Mouse (Mus musculus): ENCODE measurements around the gene Epha6. TPM values are rescaled to one million over a fixed set of nuclear protein-coding genes. Genes with fewer than 3 reads are reported as not detected.

The Epha6 gene
- polyA plus RNA-seq, 1 experiment from 2014 or later, result 0.16 TPM

GRCm38 (mm10) chr16:60584695-60585094 lies 20.6 kb downstream of the Epha6 start:
- no peaks in the 10 kb centered on the region for H3K4me1 ChIP-seq (replicated peaks; ENCODE audit: control insufficient read depth, insufficient read depth, low read length)
- no peak overlapping the region for H3K27ac ChIP-seq (ENCODE audit: low read depth, low read length)
- no peak overlapping the region for H3K4me2 ChIP-seq (replicated peaks; ENCODE audit: low read depth)
- H3K36me3 ChIP-seq (ENCODE audit: control insufficient read depth, insufficient read depth), result no peaks in the 10 kb centered on the region
- TF ChIP-seq CTCF (IDR thresholded peaks at IDR 0.05; ENCODE audit: low read depth), result no peak
- ATAC-seq, result no peak
- H3K9me3 ChIP-seq (ENCODE audit: control insufficient read depth), result no peaks in the 10 kb centered on the region
- WGBS, result 70% methylated on average over 7 of the region's 7 CpGs
- no peak overlapping the region for H3K9ac ChIP-seq (ENCODE audit: low read depth, low read length)
- H3K4me3 ChIP-seq (ENCODE audit: low read depth, low read length), result no peak overlapping the region
- H3K27me3 ChIP-seq (replicated peaks; ENCODE audit: control insufficient read depth, insufficient read depth, low read length), result no peaks in the 10 kb centered on the region

DNA sequence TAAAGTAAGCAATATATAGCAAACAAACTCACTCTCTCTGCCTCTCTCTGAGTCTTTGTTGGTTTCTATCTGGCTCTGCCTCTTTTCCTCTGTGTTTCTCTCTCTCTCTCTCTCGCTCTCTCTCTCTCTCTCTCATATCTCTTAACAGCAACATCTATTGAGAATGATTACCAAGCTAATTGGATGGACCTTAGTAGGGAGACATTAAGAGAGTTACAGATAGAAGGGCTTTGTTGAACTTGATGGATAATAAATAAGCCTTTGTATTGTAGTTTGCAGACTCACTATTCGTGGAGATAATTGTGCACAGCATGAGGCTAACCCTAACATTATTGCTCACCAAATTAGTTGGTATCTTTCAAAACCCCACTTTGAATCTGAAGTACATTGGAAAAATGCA lies 34.8 kb downstream of the Epha6 start:
- 76% methylated on average over 2 of the region's 2 CpGs for WGBS
- Histone ChIP-seq H3K36me3 (ENCODE audit: control insufficient read depth, insufficient read depth) (no peaks in the 10 kb centered on the region), H3K4me1 (replicated peaks; ENCODE audit: control insufficient read depth, insufficient read depth, low read length) (no peaks in the 10 kb centered on the region), H3K4me3 (ENCODE audit: low read depth, low read length) (no peak overlapping the region), H3K27ac (ENCODE audit: low read depth, low read length) (no peak overlapping the region), H3K4me2 (replicated peaks; ENCODE audit: low read depth) (no peak overlapping the region), H3K9ac (ENCODE audit: low read depth, low read length) (no peak overlapping the region), H3K27me3 (replicated peaks; ENCODE audit: control insufficient read depth, insufficient read depth, low read length) (no peaks in the 10 kb centered on the region), H3K9me3 (ENCODE audit: control insufficient read depth) (no peaks in the 10 kb centered on the region)
- TF ChIP-seq CTCF (IDR thresholded peaks at IDR 0.05; ENCODE audit: low read depth), result no peak
- ATAC-seq, result no peak

- Histone ChIP-seq H3K4me3 (ENCODE audit: low read depth, low read length) (no peak overlapping the region), H3K27ac (ENCODE audit: low read depth, low read length) (no peak overlapping the region), H3K36me3 (ENCODE audit: control insufficient read depth, insufficient read depth) (no peaks in the 10 kb centered on the region), H3K9me3 (ENCODE audit: control insufficient read depth) (no peaks in the 10 kb centered on the region), H3K27me3 (replicated peaks; ENCODE audit: control insufficient read depth, insufficient read depth, low read length) (no peaks in the 10 kb centered on the region), H3K9ac (ENCODE audit: low read depth, low read length) (no peak overlapping the region), H3K4me2 (replicated peaks; ENCODE audit: low read depth) (no peak overlapping the region), H3K4me1 (replicated peaks; ENCODE audit: control insufficient read depth, insufficient read depth, low read length) (no peaks in the 10 kb centered on the region)
- no peak for TF ChIP-seq CTCF (IDR thresholded peaks at IDR 0.05; ENCODE audit: low read depth)
- 65% methylated on average over 4 of the region's 4 CpGs for WGBS
- ATAC-seq, result no peak
These were observed 60.9 kb downstream of the Epha6 start for GRCm38 (mm10) chr16:60544385-60544784.

GRCm38 (mm10) chr16:60538233-60538632 lies 67.1 kb downstream of the Epha6 start:
- Histone ChIP-seq H3K9ac (ENCODE audit: low read depth, low read length) (no peak overlapping the region), H3K4me2 (replicated peaks; ENCODE audit: low read depth) (no peak overlapping the region), H3K27ac (ENCODE audit: low read depth, low read length) (no peak overlapping the region), H3K4me1 (replicated peaks; ENCODE audit: control insufficient read depth, insufficient read depth, low read length) (no peaks in the 10 kb centered on the region), H3K4me3 (ENCODE audit: low read depth, low read length) (no peak overlapping the region), H3K27me3 (replicated peaks; ENCODE audit: control insufficient read depth, insufficient read depth, low read length) (no peaks in the 10 kb centered on the region), H3K9me3 (ENCODE audit: control insufficient read depth) (no peaks in the 10 kb centered on the region), H3K36me3 (ENCODE audit: control insufficient read depth, insufficient read depth) (no peaks in the 10 kb centered on the region)
- no peak for ATAC-seq
- TF ChIP-seq CTCF (IDR thresholded peaks at IDR 0.05; ENCODE audit: low read depth), result peak; percentile 55

DNA sequence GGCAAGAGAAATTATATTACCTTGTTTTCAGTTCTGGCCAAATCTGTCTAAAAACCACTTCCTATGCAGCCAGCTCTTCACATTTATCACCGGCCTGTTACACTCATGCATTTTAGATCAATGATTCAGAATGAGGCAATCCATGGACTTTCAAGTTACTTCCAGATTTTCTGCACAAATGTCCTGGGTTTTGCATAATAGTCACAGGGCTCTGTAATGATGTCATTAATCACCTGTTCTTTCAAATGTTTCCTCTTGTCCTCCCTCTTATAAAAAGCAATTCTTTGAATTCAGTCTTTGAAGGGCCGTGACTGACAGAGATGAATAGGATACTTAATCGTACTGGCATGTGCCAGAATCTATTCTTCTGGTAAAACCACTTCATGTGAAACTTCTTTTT lies 95.6 kb downstream of the Epha6 start:
- H3K27me3 ChIP-seq (replicated peaks; ENCODE audit: control insufficient read depth, insufficient read depth, low read length), result no peaks in the 10 kb centered on the region
- H3K9ac ChIP-seq (ENCODE audit: low read depth, low read length), result no peak overlapping the region
- H3K9me3 ChIP-seq (ENCODE audit: control insufficient read depth), result no peaks in the 10 kb centered on the region
- H3K4me3 ChIP-seq (ENCODE audit: low read depth, low read length), result no peak overlapping the region
- no peak for ATAC-seq
- H3K4me1 ChIP-seq (replicated peaks; ENCODE audit: control insufficient read depth, insufficient read depth, low read length), result no peaks in the 10 kb centered on the region
- no peak overlapping the region for H3K4me2 ChIP-seq (replicated peaks; ENCODE audit: low read depth)
- no peak for TF ChIP-seq CTCF (IDR thresholded peaks at IDR 0.05; ENCODE audit: low read depth)
- WGBS, result 82% methylated on average over 3 of the region's 3 CpGs
- H3K36me3 ChIP-seq (ENCODE audit: control insufficient read depth, insufficient read depth), result no peaks in the 10 kb centered on the region
- H3K27ac ChIP-seq (ENCODE audit: low read depth, low read length), result no peak overlapping the region

- H3K9me3 ChIP-seq (ENCODE audit: control insufficient read depth), result no peaks in the 10 kb centered on the region
- WGBS, result 94% methylated on average over 1 of the region's 1 CpGs
- no peak overlapping the region for H3K4me2 ChIP-seq (replicated peaks; ENCODE audit: low read depth)
- no peak overlapping the region for H3K9ac ChIP-seq (ENCODE audit: low read depth, low read length)
- no peak for TF ChIP-seq CTCF (IDR thresholded peaks at IDR 0.05; ENCODE audit: low read depth)
- H3K27me3 ChIP-seq (replicated peaks; ENCODE audit: control insufficient read depth, insufficient read depth, low read length), result no peaks in the 10 kb centered on the region
- ATAC-seq, result no peak
- no peak overlapping the region for H3K4me3 ChIP-seq (ENCODE audit: low read depth, low read length)
- no peaks in the 10 kb centered on the region for H3K4me1 ChIP-seq (replicated peaks; ENCODE audit: control insufficient read depth, insufficient read depth, low read length)
- H3K27ac ChIP-seq (ENCODE audit: low read depth, low read length), result no peak overlapping the region
- H3K36me3 ChIP-seq (ENCODE audit: control insufficient read depth, insufficient read depth), result no peaks in the 10 kb centered on the region
These were observed 105.8 kb downstream of the Epha6 start for GRCm38 (mm10) chr16:60499567-60499966.

GRCm38 (mm10) chr16:60475776-60476175 lies 129.6 kb downstream of the Epha6 start:
- H3K9ac ChIP-seq (ENCODE audit: low read depth, low read length), result no peak overlapping the region
- H3K9me3 ChIP-seq (ENCODE audit: control insufficient read depth), result no peaks in the 10 kb centered on the region
- H3K27ac ChIP-seq (ENCODE audit: low read depth, low read length), result no peak overlapping the region
- H3K36me3 ChIP-seq (ENCODE audit: control insufficient read depth, insufficient read depth), result no peaks in the 10 kb centered on the region
- H3K4me3 ChIP-seq (ENCODE audit: low read depth, low read length), result no peak overlapping the region
- H3K27me3 ChIP-seq (replicated peaks; ENCODE audit: control insufficient read depth, insufficient read depth, low read length), result no peaks in the 10 kb centered on the region
- no peak for ATAC-seq
- TF ChIP-seq CTCF (IDR thresholded peaks at IDR 0.05; ENCODE audit: low read depth), result no peak
- H3K4me2 ChIP-seq (replicated peaks; ENCODE audit: low read depth), result no peak overlapping the region
- no peaks in the 10 kb centered on the region for H3K4me1 ChIP-seq (replicated peaks; ENCODE audit: control insufficient read depth, insufficient read depth, low read length)

Data from intestine, postnatal 0 days (tissue).